Mouse (Mus musculus) stomach, embryonic 16.5 days (tissue): ENCODE data around the gene Pck2. TPM values are rescaled to one million over a fixed set of nuclear protein-coding genes. Genes with fewer than 3 reads are reported as not detected.

Experiments
- ATAC-seq: fragments of 200-750 bp; cut with Nextera tagmentation; 2 replicates; pipeline ENCODE4 v1.8.0; 2017; ENCODE audit warnings: moderate number of reproducible peaks, moderate TSS enrichment; ENCODE audit not compliant: insufficient read depth, low FRiP score
- H3K27ac ChIP-seq: fragments of 300-500 bp; sonication (generic); 2 replicates; pipeline ENCODE4 v1.5.1; 2014; ENCODE audit warnings: low read length
- H3K27me3 ChIP-seq: fragments of 300-500 bp; sonication (generic); 2 replicates; pipeline ENCODE4 v1.6.1; 2014; ENCODE audit warnings: low read length, control low read depth, mixed read lengths; ENCODE audit not compliant: control insufficient read depth, insufficient read depth
- H3K36me3 ChIP-seq: fragments of 300-500 bp; sonication (generic); 2 replicates; pipeline ENCODE4 v1.6.1; 2014; ENCODE audit warnings: low read length; ENCODE audit not compliant: control insufficient read depth, insufficient read depth
- H3K4me1 ChIP-seq: fragments of 300-500 bp; sonication (generic); 2 replicates; pipeline ENCODE4 v1.6.1; 2014; ENCODE audit warnings: low read length, control low read depth, mixed read lengths; ENCODE audit not compliant: control insufficient read depth, insufficient read depth
- H3K4me2 ChIP-seq: fragments of 300-500 bp; sonication (generic); 2 replicates; pipeline ENCODE4 v1.6.1; 2014; ENCODE audit warnings: low read depth, low read length, mixed read lengths
- H3K4me3 ChIP-seq: fragments of 300-500 bp; sonication (generic); replicated peaks from 2 replicates; pipeline ENCODE4 v1.5.1; 2014; ENCODE audit warnings: mild to moderate bottlenecking, low read length
- H3K9ac ChIP-seq: fragments of 300-500 bp; sonication (generic); 2 replicates; pipeline ENCODE4 v1.6.1; 2014; ENCODE audit warnings: low read length
- H3K9me3 ChIP-seq: fragments of 300-500 bp; sonication (generic); replicated peaks from 2 replicates; pipeline ENCODE4 v1.6.1; 2016; ENCODE audit warnings: low read length, control low read depth; ENCODE audit not compliant: control insufficient read depth
- WGBS: fragments of 180-500 bp; shearing (Covaris S2); extraction: QIAGEN DNeasy Blood & Tissue Kit; methylation state at CpG from one replicate; pipeline ENCODE4 v1.1.7; 2014; 5-methylcytosine and 5-hydroxymethylcytosine counted together
- polyA plus RNA-seq: library from polyadenylated mRNA; unstranded; fragments of >200 nt; fragmentation: Nextera tagmentation; extraction: Ambion mirVana; gene quantifications from 2 replicates; pipeline ENCODE4 v1.2.1, GENCODE M21; 2015

Gene Pck2
- polyA plus RNA-seq, 1 experiment from 2014 or later = 50.1 TPM

- no peak overlapping the region for H3K9ac ChIP-seq
- H3K27me3 ChIP-seq = no peaks in the 10 kb centered on the region
- peaks cover 24% of the 10 kb centered on the region for H3K36me3 ChIP-seq
- H3K27ac ChIP-seq = no peak overlapping the region
- H3K9me3 ChIP-seq = no peaks in the 10 kb centered on the region
- no peak for ATAC-seq
- no peak overlapping the region for H3K4me3 ChIP-seq
- peaks cover 5% of the 10 kb centered on the region; the same call in 1 of the 2 replicates for H3K4me1 ChIP-seq
- no peak overlapping the region for H3K4me2 ChIP-seq
- WGBS = 93% methylated on average over 21 of the region's 21 CpGs
These were observed 58.7 kb downstream of the Pck2 start for GRCm38 (mm10) chr14:55598521-55599390.

Other genes starting within 250 kb of the Pck2 start
- 108 and 109 TPM in 2 replicates for gene Dhrs4, start 61.5 kb upstream of the Pck2 start, polyA plus RNA-seq
- 1.8 and 1.9 TPM in 2 replicates for gene Carmil3, start 49.6 kb upstream of the Pck2 start, polyA plus RNA-seq
- 0.25 and 0.31 TPM in 2 replicates for gene Cpne6, start 29.8 kb upstream of the Pck2 start, polyA plus RNA-seq
- gene Nrl, start 15.3 kb upstream of the Pck2 start, polyA plus RNA-seq = not detected in 2 replicates
- 76.7 and 77.6 TPM in 2 replicates for gene Dcaf11, start 19.7 kb downstream of the Pck2 start, polyA plus RNA-seq
- 0.89 and 1.2 TPM in 2 replicates for gene A730061H03Rik, start 20.1 kb downstream of the Pck2 start, polyA plus RNA-seq
- gene Fitm1, start 35.4 kb downstream of the Pck2 start, polyA plus RNA-seq = 0.64 and 8.1 TPM in 2 replicates
- 149 and 162 TPM in 2 replicates for gene Psme1, start 37.9 kb downstream of the Pck2 start, polyA plus RNA-seq
- 11.4 and 11.5 TPM in 2 replicates for gene Emc9, start 45.0 kb downstream of the Pck2 start, polyA plus RNA-seq
- 203 and 283 TPM in 2 replicates for gene Psme2, start 50.8 kb downstream of the Pck2 start, polyA plus RNA-seq
- 18.1 and 19.1 TPM in 2 replicates for gene Rnf31, start 51.4 kb downstream of the Pck2 start, polyA plus RNA-seq
- gene Irf9, start 63.3 kb downstream of the Pck2 start, polyA plus RNA-seq = 10.7 and 12.4 TPM in 2 replicates
- 10.9 and 13.8 TPM in 2 replicates for gene Rec8, start 77.8 kb downstream of the Pck2 start, polyA plus RNA-seq
- 86.3 and 114 TPM in 2 replicates for gene Ipo4, start 95.7 kb downstream of the Pck2 start, polyA plus RNA-seq
- 2.0 and 2.5 TPM in 2 replicates for gene Gm49378, start 97.6 kb downstream of the Pck2 start, polyA plus RNA-seq
- 116 and 123 TPM in 2 replicates for gene Tm9sf1, start 103.5 kb downstream of the Pck2 start, polyA plus RNA-seq
- 0.50 and 1.1 TPM in 2 replicates for gene Tssk4, start 109.9 kb downstream of the Pck2 start, polyA plus RNA-seq
- gene Mdp1, start 120.2 kb downstream of the Pck2 start, polyA plus RNA-seq = 54.4 and 55.8 TPM in 2 replicates
- gene Gmpr2, start 131.7 kb downstream of the Pck2 start, polyA plus RNA-seq = 58.0 and 63.4 TPM in 2 replicates
- 462 and 484 TPM in 2 replicates for gene Nedd8, start 131.9 kb downstream of the Pck2 start, polyA plus RNA-seq
- 34.4 and 36.3 TPM in 2 replicates for gene Tinf2, start 141.6 kb downstream of the Pck2 start, polyA plus RNA-seq
- gene Tgm1, start 173.7 kb downstream of the Pck2 start, polyA plus RNA-seq = 53.1 and 72.9 TPM in 2 replicates
- 36.3 and 37.1 TPM in 2 replicates for gene Rabggta, start 182.0 kb downstream of the Pck2 start, polyA plus RNA-seq
- 107 and 125 TPM in 2 replicates for gene Dhrs1, start 205.4 kb downstream of the Pck2 start, polyA plus RNA-seq
- 23.8 and 28.4 TPM in 2 replicates for gene Nop9, start 205.4 kb downstream of the Pck2 start, polyA plus RNA-seq
- 14.8 and 15.1 TPM in 2 replicates for gene Cideb, start 218.2 kb downstream of the Pck2 start, polyA plus RNA-seq
- 0.71 and 0.81 TPM in 2 replicates for gene Ltb4r2, start 221.2 kb downstream of the Pck2 start, polyA plus RNA-seq
- 2.4 and 4.8 TPM in 2 replicates for gene Ltb4r1, start 225.7 kb downstream of the Pck2 start, polyA plus RNA-seq
- gene Adcy4, start 243.8 kb downstream of the Pck2 start, polyA plus RNA-seq = 7.7 and 8.2 TPM in 2 replicates
- 32.7 and 34.4 TPM in 2 replicates for gene Ripk3, start 248.6 kb downstream of the Pck2 start, polyA plus RNA-seq